Mouse (Mus musculus): ENCODE measurements around the gene Lasp1. TPM values are rescaled to one million over a fixed set of nuclear protein-coding genes. Genes with fewer than 3 reads are reported as not detected.
"Not testable (repeated sequence)": the region's sequence is repeated elsewhere in the genome, so short reads cannot be mapped to it uniquely, and the experiment has no call there.

The Lasp1 gene
- total RNA-seq, 4 experiments from 2014 or later = 5.9 to 11.2 (median 9.0) TPM

GRCm38 (mm10) chr11:97827654-97828053 lies 28.9 kb downstream of the Lasp1 start:
- DNase-seq (ENCODE audit: low spot score in 2 of 2) = no peak

GRCm38 (mm10) chr11:97829365-97829764 lies 30.6 kb downstream of the Lasp1 start:
- DNase-seq (ENCODE audit: low spot score in 2 of 2) = no peak

DNA sequence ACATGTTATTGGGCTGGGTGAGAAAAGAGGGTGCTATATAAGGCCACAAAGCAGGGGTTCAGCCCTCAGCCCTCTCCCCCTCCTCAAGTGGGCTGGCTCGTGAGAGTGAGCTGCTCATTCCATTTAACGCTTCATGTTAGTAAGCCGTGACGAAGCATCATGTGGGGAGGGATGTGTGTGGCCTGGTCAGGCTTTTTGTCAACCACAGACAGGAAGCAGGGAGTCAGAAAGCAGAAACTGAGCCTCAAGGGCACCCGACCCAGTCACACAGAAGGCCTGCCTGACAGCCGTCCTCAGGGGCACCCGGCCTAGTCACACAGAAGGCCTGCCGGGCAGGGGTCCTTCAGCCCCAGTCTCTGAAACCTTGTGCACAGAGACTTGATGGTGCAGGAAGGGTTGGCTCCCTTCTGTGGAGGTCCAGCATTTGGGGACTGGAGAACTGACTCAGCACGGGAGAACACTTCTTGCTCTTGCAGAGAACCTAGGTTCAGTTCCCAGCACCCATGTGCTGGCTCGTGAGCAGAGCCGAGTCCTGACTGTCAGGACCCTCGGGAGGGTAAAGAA lies 31.2 kb downstream of the Lasp1 start:
- no peak for DNase-seq (ENCODE audit: low spot score in 2 of 2)

- DNase-seq (ENCODE audit: low spot score in 2 of 2) = no peak
Observed at GRCm38 (mm10) chr11:97830501-97830900, 31.7 kb downstream of the Lasp1 start.

DNA sequence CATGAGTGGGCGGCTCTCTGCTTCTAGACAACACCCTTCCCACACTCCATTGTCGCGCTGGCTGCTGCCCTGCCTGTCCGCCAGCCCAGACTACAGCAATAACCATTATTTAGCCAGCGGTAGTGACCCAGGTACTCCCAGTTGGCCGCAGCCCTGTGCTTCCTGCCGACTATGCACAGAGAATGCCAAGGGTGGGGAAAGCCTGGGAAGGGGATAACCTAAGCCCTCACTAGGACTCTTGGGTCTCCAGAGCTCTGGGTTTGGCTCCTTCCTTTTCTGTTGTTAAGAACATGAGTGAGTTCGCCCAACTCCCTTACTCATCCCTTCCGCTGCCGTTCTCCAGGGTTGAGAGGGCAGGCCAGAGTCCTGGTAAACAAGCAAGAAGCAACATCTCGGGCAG lies 33.2 kb downstream of the Lasp1 start:
- DNase-seq (ENCODE audit: low spot score in 2 of 2) = no peak

- DNase-seq (ENCODE audit: low spot score in 2 of 2) = no peak
Observed at GRCm38 (mm10) chr11:97833352-97833751, 34.6 kb downstream of the Lasp1 start.

- DNase-seq (ENCODE audit: low spot score in 2 of 2) = no peak
Observed at GRCm38 (mm10) chr11:97836541-97836940, 37.7 kb downstream of the Lasp1 start.

DNA sequence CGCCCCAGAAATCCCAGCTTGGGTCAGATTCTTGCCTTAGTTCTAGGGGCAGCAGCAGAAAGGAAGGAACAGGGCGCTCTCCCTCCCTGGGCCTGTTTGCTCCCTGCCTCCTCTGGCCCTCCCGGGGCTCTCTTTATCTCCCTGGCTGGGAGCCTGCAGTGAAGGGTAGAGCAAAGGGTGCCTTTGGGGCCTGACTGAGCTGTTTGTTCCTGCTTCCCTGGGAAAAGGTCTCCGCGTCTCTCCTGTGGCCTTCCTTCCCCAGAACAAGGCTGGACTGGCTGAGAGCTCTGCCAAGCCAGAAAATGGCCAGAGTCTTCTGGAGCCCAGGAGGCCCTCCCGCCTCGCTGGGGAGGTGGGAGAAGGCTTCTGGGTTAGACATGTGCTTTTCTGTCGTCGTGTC lies 38.3 kb downstream of the Lasp1 start:
- DNase-seq (ENCODE audit: low spot score in 2 of 2) = not testable (repeated sequence)

DNA sequence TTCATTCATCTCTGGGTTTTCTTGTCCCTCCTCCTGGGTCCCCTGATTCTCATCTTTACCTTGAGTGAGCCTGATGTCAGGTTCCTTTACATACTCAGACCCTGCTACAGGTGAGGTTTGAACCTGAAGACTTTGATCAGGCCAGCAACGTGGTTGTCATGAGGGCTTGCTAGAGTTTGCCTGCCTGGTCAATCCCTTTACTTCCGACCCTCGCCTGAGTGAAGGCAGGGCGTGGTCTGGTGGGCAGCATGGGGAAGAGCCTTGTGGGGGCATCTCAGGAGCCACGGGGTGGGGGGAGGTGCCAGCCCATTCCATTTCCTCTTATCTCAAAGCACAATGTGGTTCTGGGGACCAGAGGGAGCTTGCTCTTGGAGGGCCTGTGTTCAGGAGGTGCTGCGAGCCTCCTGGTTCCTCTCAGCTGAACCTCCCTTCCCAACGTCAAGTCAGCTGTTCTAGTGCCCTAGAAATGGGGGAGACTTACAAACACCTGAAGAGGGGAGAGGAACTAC lies 38.9 kb downstream of the Lasp1 start:
- DNase-seq (ENCODE audit: low spot score in 2 of 2) = no peak

- no peak for DNase-seq (ENCODE audit: low spot score in 2 of 2)
Observed at GRCm38 (mm10) chr11:97838779-97839440, 40.1 kb downstream of the Lasp1 start.

DNA sequence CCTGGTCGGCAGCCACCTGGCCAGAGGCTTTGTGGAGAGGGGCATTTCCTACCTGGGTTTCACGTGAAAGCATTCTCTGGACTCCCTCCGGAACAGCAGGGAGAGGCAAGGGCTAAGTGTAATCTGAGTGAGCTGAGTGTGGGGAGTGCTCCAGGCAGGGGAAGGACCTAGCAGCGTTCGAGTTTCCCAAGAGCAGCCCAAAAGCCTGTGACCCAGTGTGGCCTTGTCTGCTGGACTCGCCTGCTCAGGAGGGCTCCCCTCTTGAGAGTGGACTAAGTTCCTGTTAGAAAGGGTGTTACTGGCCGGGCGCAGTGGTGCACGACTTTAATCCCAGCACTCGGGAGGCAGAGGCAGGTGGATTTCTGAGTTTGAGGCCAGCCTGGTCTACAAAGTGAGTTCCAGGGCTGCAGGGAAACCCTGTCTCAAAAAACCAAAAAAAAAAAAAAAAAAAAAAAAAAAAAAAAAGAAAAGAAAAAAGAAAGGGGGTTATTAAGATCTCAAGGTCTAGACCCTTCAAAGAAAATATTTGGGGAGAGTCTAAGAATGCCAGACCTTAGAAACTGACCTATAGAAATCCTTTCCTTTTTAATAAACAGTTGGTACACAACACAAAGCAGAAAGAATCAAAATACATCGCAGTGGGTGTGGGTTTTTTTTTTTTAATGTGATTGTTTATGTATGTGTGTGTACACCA lies 40.8 kb downstream of the Lasp1 start:
- no peak for DNase-seq (ENCODE audit: low spot score in 2 of 2)

DNA sequence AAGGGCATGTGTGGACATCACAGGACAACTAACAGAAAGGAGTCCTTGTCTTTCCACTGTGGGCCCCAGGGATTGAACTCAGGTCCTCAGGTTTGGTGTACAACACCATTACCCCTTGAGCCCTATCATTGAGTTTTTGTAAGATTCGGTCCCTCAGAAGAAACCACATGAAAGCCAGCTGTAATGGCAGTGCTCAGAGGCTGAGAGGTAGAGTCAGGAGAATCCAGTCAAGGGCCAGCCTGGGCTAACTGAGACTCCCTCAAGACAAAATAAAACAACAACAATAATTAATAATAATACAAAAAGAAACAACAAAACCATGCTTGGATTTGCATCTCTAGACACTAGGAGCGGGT lies 41.3 kb downstream of the Lasp1 start:
- no peak for DNase-seq (ENCODE audit: low spot score in 2 of 2)

- DNase-seq (ENCODE audit: low spot score in 2 of 2) = no peak
Observed at GRCm38 (mm10) chr11:97840539-97840954, 41.7 kb downstream of the Lasp1 start, which contains the start of gene B230217C12Rik. Gene B230217C12Rik, plus strand, starts transcription at chr11:97840780.

DNA sequence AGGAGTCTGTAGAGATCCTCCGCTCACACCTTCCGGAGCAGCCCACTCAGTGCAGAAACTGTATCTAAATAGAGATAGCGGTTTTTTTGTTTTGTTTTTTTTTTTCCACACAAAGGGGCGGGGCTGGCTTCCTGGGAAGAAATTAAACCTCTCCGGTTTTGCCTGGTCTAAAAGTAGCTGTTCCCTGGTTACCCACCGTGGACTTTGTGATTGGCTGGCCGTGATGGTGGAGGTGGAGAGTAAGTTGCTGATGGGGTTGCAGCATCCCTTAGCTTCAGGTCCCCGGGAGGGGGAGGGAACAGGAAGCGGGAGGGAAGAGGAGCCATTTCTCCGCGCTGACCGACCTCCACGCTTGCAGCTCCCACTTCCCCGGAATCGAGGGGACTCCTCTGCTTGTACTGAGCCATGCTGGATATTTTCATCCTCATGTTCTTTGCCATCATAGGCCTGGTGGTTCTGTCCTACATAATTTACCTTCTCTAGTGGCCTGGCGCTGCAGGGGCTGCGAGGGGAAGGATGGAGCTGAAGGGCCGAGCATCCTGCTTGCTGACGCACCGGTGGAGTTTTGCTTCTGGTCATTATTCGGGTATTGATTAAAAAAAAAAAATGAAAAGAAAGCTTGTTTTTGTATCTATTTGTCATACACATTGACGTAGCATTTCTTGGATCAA lies 42.3 kb downstream of the Lasp1 start:
- peak; percentile 43 to 58 for DNase-seq (ENCODE audit: low spot score in 2 of 2)

DNA sequence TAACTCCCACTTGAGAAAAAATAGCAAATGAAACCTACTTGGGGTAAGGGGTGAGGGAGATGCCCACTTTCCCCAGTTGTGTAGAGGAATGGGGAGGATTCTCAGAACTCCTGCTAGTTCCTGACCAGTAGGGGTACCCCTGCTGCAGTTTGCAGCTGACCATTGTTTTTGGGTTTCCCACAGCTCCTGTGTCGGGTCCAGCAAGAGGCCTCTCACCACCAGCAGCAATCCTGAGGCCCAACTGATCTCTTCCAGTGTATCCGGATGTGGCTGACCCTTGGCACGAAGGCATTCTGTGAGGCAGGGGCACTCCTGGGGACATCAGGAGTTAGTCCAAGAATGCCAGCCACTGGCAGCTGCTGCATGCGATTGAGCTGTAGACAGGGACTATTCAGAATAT lies 43.2 kb downstream of the Lasp1 start:
- no peak for DNase-seq (ENCODE audit: low spot score in 2 of 2)

DNA sequence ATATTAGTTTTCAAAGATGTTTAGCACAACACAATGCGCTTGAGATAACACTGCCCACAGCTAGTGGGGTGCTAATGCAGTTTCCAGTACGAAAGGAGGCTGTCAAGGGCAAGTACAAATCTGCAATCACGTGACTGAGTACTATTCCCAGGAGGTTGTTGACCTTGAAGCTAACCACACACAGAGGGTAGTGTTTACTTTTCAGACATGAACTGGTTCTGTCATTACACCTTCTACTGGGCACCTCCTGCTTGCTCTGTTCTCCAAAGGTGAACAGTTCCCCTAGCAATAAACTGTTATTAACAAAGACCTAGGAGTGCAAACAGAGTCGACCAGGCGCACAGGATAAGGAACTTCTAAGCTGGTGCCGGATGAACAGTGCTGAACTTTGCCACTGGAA lies 51.6 kb downstream of the Lasp1 start:
- no peak for DNase-seq (ENCODE audit: low spot score in 2 of 2)

DNA sequence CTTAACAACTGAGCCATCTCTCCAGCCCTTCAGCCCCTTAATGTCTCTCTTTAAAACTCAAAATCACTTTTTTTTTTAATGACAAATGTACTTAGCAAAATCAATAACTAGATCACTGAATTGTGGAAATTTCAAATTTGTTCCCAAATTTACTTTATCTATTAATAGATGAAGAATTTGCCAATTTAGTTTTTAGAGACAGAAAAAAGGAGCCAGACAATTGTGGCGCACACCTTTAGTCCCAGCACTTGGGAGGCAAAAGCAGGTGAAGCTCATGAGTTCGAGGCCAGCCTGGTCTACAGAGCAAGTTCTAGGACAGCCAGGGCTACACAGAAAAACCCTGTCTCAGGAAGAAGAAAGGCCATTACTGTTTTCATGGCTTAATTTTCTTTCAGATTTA lies 52.8 kb downstream of the Lasp1 start:
- no peak for DNase-seq (ENCODE audit: low spot score in 2 of 2)

GRCm38 (mm10) chr11:97855473-97855872 lies 56.7 kb downstream of the Lasp1 start:
- DNase-seq (ENCODE audit: low spot score in 2 of 2) = no peak

DNA sequence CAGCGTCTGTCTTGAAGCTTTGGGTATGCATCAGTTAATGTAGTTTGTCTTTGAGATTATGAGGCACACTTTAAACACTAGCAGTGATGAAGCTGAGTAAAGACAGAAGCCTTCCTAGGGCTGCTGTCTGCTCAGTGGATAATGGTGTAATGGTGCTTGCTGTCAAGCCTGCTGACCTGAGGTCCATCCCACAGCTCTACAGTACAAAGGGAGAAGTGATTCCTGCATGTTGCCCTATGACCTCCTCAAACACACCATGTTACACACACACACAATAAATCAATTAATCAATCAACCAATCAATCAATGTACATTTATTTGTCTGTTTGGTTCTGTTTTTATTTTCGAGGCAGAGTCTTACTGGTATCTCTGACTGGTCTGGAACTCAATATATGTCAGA lies 63.3 kb downstream of the Lasp1 start:
- DNase-seq (ENCODE audit: low spot score in 2 of 2) = no peak

DNA sequence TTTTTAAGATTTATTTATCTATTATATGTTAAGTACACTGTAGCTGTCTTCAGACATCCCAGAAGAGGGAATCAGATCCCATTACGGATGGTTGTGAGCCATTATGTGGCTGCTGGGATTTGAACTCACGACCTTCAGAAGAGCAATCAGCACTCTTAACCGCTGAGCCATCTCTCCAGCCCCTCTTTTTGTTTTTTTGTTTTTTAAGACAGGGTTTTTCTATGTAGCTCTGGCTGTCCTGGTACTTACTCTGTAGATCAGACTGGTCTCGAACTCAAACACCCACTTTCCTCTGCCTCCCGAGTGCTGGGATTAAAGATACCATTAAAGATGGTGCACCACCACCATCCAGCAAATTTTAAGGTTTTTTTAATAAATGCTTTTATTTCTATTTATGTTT lies 66.6 kb downstream of the Lasp1 start:
- DNase-seq (ENCODE audit: low spot score in 2 of 2) = no peak

- DNase-seq (ENCODE audit: low spot score in 2 of 2) = no peak
Observed at GRCm38 (mm10) chr11:97866091-97866888, 67.5 kb downstream of the Lasp1 start.
